Mouse (Mus musculus): ENCODE measurements at regions not wholly inside any gene's neighbourhood (a gene's known extent, or its start where the extent isn't known, plus 50 kb on each side); places are given as distances from the start of the nearest gene placed in this dataset.
A peak's percentile ranks its signal among the peaks of the same experiment; 100 is the strongest.
"Not testable (repeated sequence)": the region's sequence is repeated elsewhere in the genome, so short reads cannot be mapped to it uniquely, and the experiment has no call there.

GRCm38 (mm10) chr3:79002173-79002848, 284.0 kb downstream of the Rapgef2 start:
- DNase-seq: no peak

- DNase-seq: no peak
Observed at GRCm38 (mm10) chr3:79001754-79002153, 284.6 kb downstream of the Rapgef2 start.

GRCm38 (mm10) chr3:79000293-79000692, 286.0 kb downstream of the Rapgef2 start:
- no peak for DNase-seq

- DNase-seq: no peak
Observed at GRCm38 (mm10) chr3:78999803-79000202, 286.5 kb downstream of the Rapgef2 start.

- DNase-seq: no peak
Observed at GRCm38 (mm10) chr3:78988120-78988519, 298.2 kb downstream of the Rapgef2 start.

- no peak for DNase-seq
Observed at GRCm38 (mm10) chr3:78986726-78987125, 299.6 kb downstream of the Rapgef2 start.

- DNase-seq: no peak
Observed at GRCm38 (mm10) chr3:78981057-78981456, 305.3 kb downstream of the Rapgef2 start.

GRCm38 (mm10) chr3:78978781-78979180, 307.5 kb downstream of the Rapgef2 start:
- DNase-seq: no peak

GRCm38 (mm10) chr3:78966683-78967549, 319.4 kb downstream of the Rapgef2 start:
- DNase-seq: not testable (repeated sequence)

- DNase-seq: no peak
Observed at GRCm38 (mm10) chr3:78964231-78964858, 322.0 kb downstream of the Rapgef2 start.

GRCm38 (mm10) chr3:78958781-78959180, 327.5 kb downstream of the Rapgef2 start:
- no peak for DNase-seq

- no peak for DNase-seq
Observed at GRCm38 (mm10) chr3:78955364-78955763, 331.0 kb downstream of the Rapgef2 start.

GRCm38 (mm10) chr3:78949385-78949784, 336.9 kb downstream of the Rapgef2 start:
- not testable (repeated sequence) for DNase-seq

- DNase-seq: no peak
Observed at GRCm38 (mm10) chr3:78948700-78949099, 337.6 kb downstream of the Rapgef2 start.

GRCm38 (mm10) chr3:78948171-78948570, 338.1 kb downstream of the Rapgef2 start:
- DNase-seq: no peak

- DNase-seq: no peak
Observed at GRCm38 (mm10) chr3:78947183-78947582, 339.1 kb downstream of the Rapgef2 start.

- no peak for DNase-seq
Observed at GRCm38 (mm10) chr3:78944185-78944584, 342.1 kb downstream of the Rapgef2 start.

- no peak for DNase-seq
Observed at GRCm38 (mm10) chr3:78932975-78933374, 353.3 kb downstream of the Rapgef2 start.

GRCm38 (mm10) chr3:78919850-78920249, 366.5 kb downstream of the Rapgef2 start:
- DNase-seq: no peak

GRCm38 (mm10) chr3:78919407-78919806, 366.9 kb downstream of the Rapgef2 start:
- DNase-seq: peak; percentile 41

GRCm38 (mm10) chr3:78908196-78908844, 378.0 kb downstream of the Rapgef2 start:
- no peak for DNase-seq

- DNase-seq: no peak
Observed at GRCm38 (mm10) chr3:78907778-78908177, 378.5 kb downstream of the Rapgef2 start.
